Mouse (Mus musculus) gonadal fat pad, adult 2 months (tissue): Measurements from ENCODE around the gene Ocln. TPM values are rescaled to one million over a fixed set of nuclear protein-coding genes. Genes with fewer than 3 reads are reported as not detected.
"Not testable (repeated sequence)": the region's sequence is repeated elsewhere in the genome, so short reads cannot be mapped to it uniquely, and the experiment has no call there.

Source experiments
- DNase-seq: peaks from one replicate; pipeline ENCODE4 v3.0.0-alpha.2; 2012; ENCODE audit warnings: low read depth
- polyA plus RNA-seq: library from polyadenylated mRNA; depleted of rRNA; stranded (reverse); fragments of >200 nt; gene quantifications from 2 replicates; pipeline ENCODE4 v1.2.3, GENCODE M21; 2012; rRNA removed

Ocln gene
- polyA plus RNA-seq, 1 experiment = 10.0 TPM

DNA sequence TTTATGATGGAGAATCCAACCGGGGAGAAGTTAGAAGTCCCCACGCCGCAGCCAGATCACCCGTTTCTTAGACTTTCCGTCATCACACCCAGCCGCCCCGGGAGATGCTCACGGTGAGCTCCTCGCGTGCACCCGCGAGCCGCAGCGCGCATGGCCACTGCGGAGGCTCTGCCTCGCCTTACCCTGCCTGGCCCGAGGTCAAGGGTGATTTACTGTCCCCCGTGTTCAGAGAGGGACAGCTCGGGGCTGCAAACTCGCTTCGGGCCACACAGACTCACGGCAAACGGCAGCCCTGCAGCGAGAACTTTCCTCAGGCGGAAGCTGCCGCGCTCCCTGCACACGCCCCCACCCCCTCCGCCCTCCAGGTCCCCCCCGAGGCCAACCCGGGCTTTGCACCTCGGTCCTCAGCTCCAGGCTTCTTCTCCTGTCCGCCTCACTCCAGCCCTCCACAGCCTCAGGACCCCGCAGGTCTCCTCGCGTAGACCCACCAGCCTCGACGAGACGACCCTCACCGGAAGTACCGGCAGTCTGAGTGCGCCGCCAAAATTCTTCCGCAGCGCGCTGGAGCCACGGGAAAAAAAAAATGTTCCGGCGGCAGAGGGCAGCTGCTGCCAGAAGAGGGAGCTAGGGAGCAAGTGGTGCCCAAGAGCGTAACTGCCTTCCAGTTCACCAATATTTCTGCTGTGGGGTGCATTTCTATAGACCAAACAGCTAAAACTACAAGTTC lies 60.3 kb downstream of the Ocln start, which contains the start of gene Gtf2h2:
Gene Gtf2h2 (minus strand): TSS at position 519 of the 727 bp plus-strand sequence.
- DNase-seq = no peak

GRCm38 (mm10) chr13:100491623-100492022 lies 60.9 kb downstream of the Ocln start:
- no peak for DNase-seq

DNA sequence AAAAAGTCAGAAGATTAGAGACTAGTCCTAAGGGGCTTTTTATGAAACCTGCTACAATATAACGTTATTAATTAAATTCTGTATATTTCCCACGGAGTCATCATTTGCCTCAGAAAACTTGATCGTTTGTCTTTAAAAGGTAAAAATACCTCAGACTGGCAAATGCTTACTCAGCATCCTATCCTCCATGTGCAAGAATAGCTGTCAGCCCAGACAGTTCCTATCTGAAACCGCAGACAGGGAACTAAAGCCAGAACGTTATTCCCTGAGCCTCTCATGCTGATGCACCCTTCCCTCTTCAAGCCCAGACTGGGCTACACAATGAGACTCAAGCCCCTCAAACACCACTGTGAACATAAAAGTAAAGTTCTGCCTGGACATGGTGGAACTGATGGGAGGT lies 62.1 kb downstream of the Ocln start:
- no peak for DNase-seq

- DNase-seq = no peak
These were observed 68.9 kb downstream of the Ocln start for GRCm38 (mm10) chr13:100483610-100484009.

- DNase-seq = no peak
These were observed 88.8 kb downstream of the Ocln start for GRCm38 (mm10) chr13:100463527-100464222.

DNA sequence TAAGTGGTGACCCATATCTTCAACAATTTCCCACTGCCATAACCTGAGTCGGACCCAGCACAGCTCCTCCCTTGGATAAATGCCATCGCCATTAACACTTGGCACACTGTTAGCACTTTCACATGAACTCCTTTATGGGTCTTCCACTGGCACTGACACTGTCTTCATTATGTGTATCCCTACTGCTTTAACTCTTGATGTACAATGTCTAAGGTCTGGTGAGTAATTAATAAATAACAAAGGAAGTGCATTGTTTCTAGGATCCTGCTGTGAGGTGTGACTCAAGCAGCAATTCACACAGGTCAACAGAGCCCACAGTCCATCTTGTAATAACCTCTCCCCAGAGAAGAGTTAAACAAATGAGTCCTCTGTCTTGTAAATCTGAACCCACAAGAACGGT lies 91.2 kb downstream of the Ocln start:
- no peak for DNase-seq

GRCm38 (mm10) chr13:100452415-100453127 lies 99.9 kb downstream of the Ocln start, which contains the start of gene Naip1:
Naip1 (minus strand) TSS chr13:100452869.
- not testable (repeated sequence) for DNase-seq

DNA sequence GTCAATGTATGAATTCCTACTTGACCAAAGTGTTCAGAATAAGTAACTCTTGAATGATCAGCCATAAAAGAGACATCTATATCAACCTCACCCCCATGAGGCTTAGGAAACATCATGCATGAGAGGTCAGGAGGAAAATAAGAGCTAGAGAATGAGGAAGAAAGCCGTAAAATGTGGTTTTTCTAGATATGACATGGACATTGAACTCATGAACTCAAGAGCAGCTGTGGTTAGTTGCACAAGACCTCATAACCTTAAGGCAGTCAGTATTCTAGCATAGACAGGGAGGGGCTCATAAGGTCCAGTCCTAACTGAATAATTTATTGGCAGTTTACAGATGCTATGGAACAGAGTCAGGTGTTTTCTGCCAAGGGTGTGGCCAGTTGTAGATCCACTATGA lies 103.0 kb downstream of the Ocln start:
- DNase-seq = no peak

Other genes starting within 250 kb of the Ocln start
- 1.8 and 1.9 TPM in 2 replicates for gene Naip6, start 235.0 kb downstream of the Ocln start, polyA plus RNA-seq
- gene Naip1, start 99.8 kb downstream of the Ocln start, polyA plus RNA-seq = 0.54 and 0.94 TPM in 2 replicates
- gene Gtf2h2, start 60.1 kb downstream of the Ocln start, polyA plus RNA-seq = 13.5 and 18.3 TPM in 2 replicates
- 10.3 and 12.6 TPM in 2 replicates for gene Marveld2, start 64.3 kb upstream of the Ocln start, polyA plus RNA-seq
- 50.3 and 61.2 TPM in 2 replicates for gene Ak6, start 98.3 kb upstream of the Ocln start, polyA plus RNA-seq
- 5.5 and 5.8 TPM in 2 replicates for gene Rad17, start 98.3 kb upstream of the Ocln start, polyA plus RNA-seq
- 2.6 and 5.2 TPM in 2 replicates for gene Taf9, start 98.9 kb upstream of the Ocln start, polyA plus RNA-seq
- 2.2 and 3.5 TPM in 2 replicates for gene Ccdc125, start 117.0 kb upstream of the Ocln start, polyA plus RNA-seq
- 19.7 and 20.7 TPM in 2 replicates for gene Cdk7, start 178.2 kb upstream of the Ocln start, polyA plus RNA-seq
- gene Mrps36, start 191.9 kb upstream of the Ocln start, polyA plus RNA-seq = 43.7 and 45.6 TPM in 2 replicates
- 0.38 and 0.45 TPM in 2 replicates for gene Cenph, start 223.2 kb upstream of the Ocln start, polyA plus RNA-seq
- 2.2 and 3.5 TPM in 2 replicates for gene Ccnb1, start 233.9 kb upstream of the Ocln start, polyA plus RNA-seq